Mouse (Mus musculus): Measurements from ENCODE around the gene Tex26. TPM values are rescaled to one million over a fixed set of nuclear protein-coding genes. Genes with fewer than 3 reads are reported as not detected.
A peak's percentile ranks its signal among the peaks of the same experiment; 100 is the strongest.

The Tex26 gene
- polyA plus RNA-seq, 1 experiment, result 0.34 TPM

DNA sequence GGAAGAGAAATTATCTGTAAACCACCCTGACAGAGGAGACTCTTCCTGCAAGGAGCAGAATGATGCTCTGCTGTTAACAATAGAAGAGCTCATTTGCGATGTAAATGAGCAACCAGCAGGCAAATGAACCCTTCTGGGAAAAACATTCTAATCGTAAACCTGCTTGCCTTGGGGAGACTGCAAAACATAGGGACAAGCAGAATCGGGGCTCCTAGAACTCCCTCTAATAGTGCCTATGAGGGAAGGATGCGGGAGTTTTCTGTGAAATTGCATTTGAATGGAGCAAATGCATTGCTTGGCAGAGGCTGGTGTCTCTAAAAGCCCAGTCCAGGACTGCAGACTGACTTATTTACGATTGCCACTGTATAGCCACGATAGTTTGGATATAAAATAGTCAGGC lies 56.2 kb downstream of the Tex26 start:
- TF ChIP-seq POLR2A (IDR thresholded peaks at IDR 0.05; ENCODE audit: borderline replicate concordance, insufficient read depth, low read length), result no peak
- Histone ChIP-seq H3K27ac (ENCODE audit: insufficient read depth, low read length) (no peak overlapping the region), H3K27me3 (ENCODE audit: control insufficient read depth, insufficient read depth, low read length) (no peaks in the 10 kb centered on the region), H3K4me3 (replicated peaks; ENCODE audit: insufficient read depth, low read depth, low read length) (no peak overlapping the region), H3K4me1 (ENCODE audit: control insufficient read depth, insufficient read depth, low read length) (no peaks in the 10 kb centered on the region)
- WGBS, result 49% methylated on average over 6 of the region's 6 CpGs
- no peak for DNase-seq

DNA sequence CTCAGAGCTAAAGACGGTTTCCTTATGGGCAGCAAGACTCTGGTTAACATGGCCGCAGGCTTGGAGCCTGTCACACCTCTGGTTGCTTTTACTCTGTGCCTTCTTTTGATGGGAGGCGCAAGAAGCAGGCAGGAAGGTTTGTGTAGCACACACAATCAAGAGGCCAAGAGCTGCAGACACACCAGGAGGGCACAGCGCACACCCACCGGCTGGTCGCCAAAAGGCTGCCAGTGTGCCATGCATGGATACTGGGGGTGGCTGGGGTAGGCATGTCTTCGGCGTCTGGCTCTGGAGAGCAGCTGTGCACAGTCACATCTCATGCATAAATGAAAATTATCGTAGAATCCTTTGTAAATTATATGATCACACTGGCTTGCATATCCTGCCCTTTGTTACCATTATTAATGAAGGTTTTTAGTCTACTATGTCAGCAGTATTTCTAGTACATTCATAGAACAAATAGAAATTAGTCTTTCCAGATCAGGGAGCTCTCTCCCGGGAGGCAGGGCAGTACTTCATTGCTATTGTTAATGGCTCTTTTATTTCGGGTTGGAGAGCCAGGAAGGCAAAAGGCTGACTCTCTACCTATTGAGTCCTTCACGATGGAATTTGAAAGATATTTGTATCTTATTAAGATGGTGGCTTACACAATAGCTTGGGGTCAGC lies 57.1 kb downstream of the Tex26 start:
- Histone ChIP-seq H3K27me3 (ENCODE audit: control insufficient read depth, insufficient read depth, low read length) (no peaks in the 10 kb centered on the region), H3K4me1 (ENCODE audit: control insufficient read depth, insufficient read depth, low read length) (no peaks in the 10 kb centered on the region), H3K4me3 (replicated peaks; ENCODE audit: insufficient read depth, low read depth, low read length) (no peak overlapping the region), H3K27ac (ENCODE audit: insufficient read depth, low read length) (no peak overlapping the region)
- DNase-seq, result no peak
- WGBS, result 45% methylated on average over 12 of the region's 12 CpGs
- TF ChIP-seq CTCF (IDR thresholded peaks at IDR 0.05; ENCODE audit: borderline replicate concordance, insufficient read depth, low read depth, low read length), result no peak
- no peak for TF ChIP-seq POLR2A (IDR thresholded peaks at IDR 0.05; ENCODE audit: borderline replicate concordance, insufficient read depth, low read length)

DNA sequence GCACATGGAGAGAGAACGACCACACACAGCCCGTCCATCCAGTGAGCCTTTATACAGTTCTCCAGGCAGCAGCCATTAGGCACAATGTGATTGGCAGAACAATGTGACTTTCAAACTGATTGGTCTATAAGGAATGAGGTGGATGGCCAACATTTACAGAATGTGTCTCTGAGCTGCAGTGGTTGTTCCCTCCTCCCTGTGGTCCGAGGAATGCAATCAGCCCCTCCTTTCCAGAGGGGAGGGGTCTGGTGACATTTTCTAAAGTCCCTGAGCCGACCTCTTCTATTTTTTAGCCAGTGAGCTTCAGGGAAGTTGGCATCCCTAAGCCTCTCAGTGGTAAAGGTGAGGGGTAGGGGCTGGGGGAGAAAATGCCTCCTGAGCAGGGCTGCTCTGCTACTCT lies 60.5 kb downstream of the Tex26 start:
- WGBS, result 53% methylated on average over 4 of the region's 4 CpGs
- no peak for DNase-seq
- no peak overlapping the region for H3K4me3 ChIP-seq (replicated peaks; ENCODE audit: insufficient read depth, low read depth, low read length)
- H3K4me1 ChIP-seq (ENCODE audit: control insufficient read depth, insufficient read depth, low read length), result no peaks in the 10 kb centered on the region
- no peaks in the 10 kb centered on the region; the same call in 1 of the 2 replicates for H3K27me3 ChIP-seq (ENCODE audit: control insufficient read depth, insufficient read depth, low read length)
- TF ChIP-seq POLR2A (IDR thresholded peaks at IDR 0.05; ENCODE audit: borderline replicate concordance, insufficient read depth, low read length), result no peak
- no peak for TF ChIP-seq CTCF (IDR thresholded peaks at IDR 0.05; ENCODE audit: borderline replicate concordance, insufficient read depth, low read depth, low read length)
- H3K27ac ChIP-seq (ENCODE audit: insufficient read depth, low read length), result no peak overlapping the region

DNA sequence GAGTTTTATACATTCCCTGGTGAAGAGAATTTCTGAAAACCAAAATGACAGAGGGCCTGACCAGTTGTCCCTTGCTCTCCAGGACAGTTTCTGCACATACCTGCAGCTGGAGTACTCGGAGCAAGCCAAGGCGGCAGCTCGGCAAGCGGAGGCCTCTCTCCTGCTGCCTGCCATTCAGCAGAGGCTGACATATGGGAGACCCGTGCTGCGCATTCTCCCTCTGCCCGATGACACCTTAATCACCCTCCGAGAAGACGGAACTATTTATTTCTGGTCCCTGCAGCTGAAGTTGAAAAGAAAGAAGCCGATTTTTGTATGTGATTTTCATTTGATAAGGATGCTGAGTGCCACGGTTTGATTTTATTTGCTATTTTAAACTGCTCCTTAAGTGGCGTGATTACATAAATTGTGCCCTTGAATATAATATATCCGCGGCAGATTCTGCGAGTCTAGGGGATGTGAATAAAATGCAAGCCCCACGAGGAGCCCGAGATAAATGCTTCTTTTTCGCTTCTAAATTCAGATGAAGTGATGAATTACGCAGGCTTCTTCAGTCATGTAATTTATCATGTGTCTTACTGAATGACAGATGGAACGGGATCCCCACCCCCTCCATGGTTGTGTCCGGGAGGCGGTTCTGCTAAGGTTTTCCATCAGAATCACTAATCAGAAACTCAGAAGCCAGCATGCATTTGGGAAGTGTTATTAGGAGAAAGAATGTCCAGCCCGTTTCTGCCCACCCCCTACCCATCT lies 64.1 kb downstream of the Tex26 start:
- no peaks in the 10 kb centered on the region for H3K4me1 ChIP-seq (ENCODE audit: control insufficient read depth, insufficient read depth, low read length)
- H3K27ac ChIP-seq (ENCODE audit: insufficient read depth, low read length), result no peak overlapping the region
- WGBS, result 44% methylated on average over 23 of the region's 23 CpGs
- peak in 1 of 2 experiments; percentile 11 for DNase-seq
- TF ChIP-seq CTCF (IDR thresholded peaks at IDR 0.05; ENCODE audit: borderline replicate concordance, insufficient read depth, low read depth, low read length) (no peak), POLR2A (IDR thresholded peaks at IDR 0.05; ENCODE audit: borderline replicate concordance, insufficient read depth, low read length) (no peak)
- no peak overlapping the region for H3K4me3 ChIP-seq (replicated peaks; ENCODE audit: insufficient read depth, low read depth, low read length)
- no peaks in the 10 kb centered on the region; the same call in 1 of the 2 replicates for H3K27me3 ChIP-seq (ENCODE audit: control insufficient read depth, insufficient read depth, low read length)

DNA sequence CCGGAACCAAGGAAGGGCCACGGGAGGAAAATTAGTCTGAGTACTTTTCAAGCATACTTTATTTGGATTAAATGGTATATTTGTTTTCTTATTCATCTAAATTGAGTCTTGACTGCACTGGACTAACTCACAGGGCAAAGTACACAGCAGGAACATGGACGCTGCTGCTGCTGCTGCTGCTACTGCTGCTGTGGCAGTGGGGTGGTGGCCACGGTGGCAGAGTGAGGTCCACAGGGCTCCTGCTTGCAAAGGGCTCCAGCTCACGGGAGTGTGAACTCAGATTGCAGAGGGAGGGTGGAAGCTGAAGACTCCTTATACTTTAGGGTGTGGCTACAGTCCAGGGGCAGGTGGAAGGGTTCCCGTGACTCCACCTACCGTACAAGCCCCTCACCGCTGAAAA lies 65.5 kb downstream of the Tex26 start:
- no peaks in the 10 kb centered on the region for H3K4me1 ChIP-seq (ENCODE audit: control insufficient read depth, insufficient read depth, low read length)
- no peak for DNase-seq
- 85% methylated on average over 8 of the region's 8 CpGs for WGBS
- no peak overlapping the region for H3K27ac ChIP-seq (ENCODE audit: insufficient read depth, low read length)
- H3K27me3 ChIP-seq (ENCODE audit: control insufficient read depth, insufficient read depth, low read length), result no peaks in the 10 kb centered on the region; the same call in 1 of the 2 replicates
- no peak for TF ChIP-seq CTCF (IDR thresholded peaks at IDR 0.05; ENCODE audit: borderline replicate concordance, insufficient read depth, low read depth, low read length)
- no peak for TF ChIP-seq POLR2A (IDR thresholded peaks at IDR 0.05; ENCODE audit: borderline replicate concordance, insufficient read depth, low read length)
- H3K4me3 ChIP-seq (replicated peaks; ENCODE audit: insufficient read depth, low read depth, low read length), result no peak overlapping the region

DNA sequence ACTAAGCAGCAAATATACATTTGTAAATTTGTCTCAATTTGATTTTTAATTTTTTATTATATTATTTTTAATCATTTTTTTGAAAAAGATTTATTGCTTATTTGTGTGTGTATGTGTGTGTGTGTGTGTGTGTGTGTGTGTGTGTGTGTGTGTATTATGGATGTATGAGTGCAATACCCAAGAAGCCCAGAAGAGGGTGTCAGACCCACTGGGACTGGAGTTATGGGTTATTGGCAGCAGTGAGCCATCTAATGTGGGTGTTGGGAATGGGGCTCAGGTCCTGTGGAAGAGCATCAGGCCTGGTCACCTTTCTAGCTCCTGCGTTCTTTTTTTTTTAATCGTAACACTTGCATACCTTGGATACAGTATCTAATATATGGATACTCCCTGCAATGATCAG lies 66.6 kb downstream of the Tex26 start:
- WGBS, result 100% methylated on average over 2 of the region's 2 CpGs
- H3K27ac ChIP-seq (ENCODE audit: insufficient read depth, low read length), result no peak overlapping the region
- H3K4me3 ChIP-seq (replicated peaks; ENCODE audit: insufficient read depth, low read depth, low read length), result no peak overlapping the region
- DNase-seq, result no peak
- H3K27me3 ChIP-seq (ENCODE audit: control insufficient read depth, insufficient read depth, low read length), result no peaks in the 10 kb centered on the region; the same call in 1 of the 2 replicates
- H3K4me1 ChIP-seq (ENCODE audit: control insufficient read depth, insufficient read depth, low read length), result no peaks in the 10 kb centered on the region
- TF ChIP-seq POLR2A (IDR thresholded peaks at IDR 0.05; ENCODE audit: borderline replicate concordance, insufficient read depth, low read length) (no peak), CTCF (IDR thresholded peaks at IDR 0.05; ENCODE audit: borderline replicate concordance, insufficient read depth, low read depth, low read length) (no peak)

DNA sequence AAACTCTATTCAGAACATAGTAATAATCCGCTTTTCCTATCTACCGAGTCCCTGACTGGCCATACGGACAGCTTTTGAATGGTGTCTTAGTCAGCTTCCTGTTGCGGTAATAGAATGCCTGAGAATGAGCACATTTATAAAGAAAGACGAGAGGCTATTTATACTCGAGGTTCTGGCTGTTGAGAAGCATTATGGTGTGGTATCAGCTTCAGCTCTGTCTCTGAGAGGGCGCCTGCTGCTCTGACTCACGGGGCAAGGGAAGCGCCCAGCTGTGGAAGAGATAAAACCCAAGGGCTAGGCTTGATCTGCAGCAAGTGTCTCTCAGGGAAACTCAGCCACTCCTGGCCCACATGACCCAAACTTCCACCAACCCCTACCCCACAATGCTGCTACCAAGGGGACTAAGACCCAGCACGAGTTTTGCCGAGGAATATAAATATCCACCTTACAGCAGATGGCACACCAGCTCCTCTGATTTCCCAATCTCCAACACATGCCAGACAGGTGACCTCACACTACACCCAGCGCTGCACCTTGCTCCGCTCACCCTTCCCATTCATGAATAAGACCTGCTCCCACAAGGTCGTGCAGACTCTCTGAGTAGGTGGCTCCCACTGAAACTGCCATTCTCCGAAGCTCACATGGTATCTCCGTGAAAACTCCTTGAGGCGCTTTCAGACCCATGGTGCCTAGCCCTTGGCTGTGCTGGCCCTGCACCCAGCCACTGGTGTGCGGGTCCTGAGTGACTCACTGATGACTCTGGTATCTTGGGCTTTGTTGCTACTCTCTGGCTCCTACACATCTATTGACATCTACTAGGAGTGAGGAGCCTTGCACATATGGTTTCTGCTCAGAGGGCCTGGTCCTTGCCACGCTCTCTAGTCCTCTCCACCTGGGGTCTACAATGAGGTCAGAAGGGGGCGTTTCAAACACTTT lies 68.9 kb downstream of the Tex26 start:
- Histone ChIP-seq H3K4me3 (replicated peaks; ENCODE audit: insufficient read depth, low read depth, low read length) (no peak overlapping the region), H3K4me1 (ENCODE audit: control insufficient read depth, insufficient read depth, low read length) (no peaks in the 10 kb centered on the region), H3K27me3 (ENCODE audit: control insufficient read depth, insufficient read depth, low read length) (no peaks in the 10 kb centered on the region; the same call in 1 of the 2 replicates), H3K27ac (ENCODE audit: insufficient read depth, low read length) (no peak overlapping the region)
- WGBS, result 83% methylated on average over 20 of the region's 20 CpGs
- TF ChIP-seq POLR2A (IDR thresholded peaks at IDR 0.05; ENCODE audit: borderline replicate concordance, insufficient read depth, low read length), result no peak
- no peak for TF ChIP-seq CTCF (IDR thresholded peaks at IDR 0.05; ENCODE audit: borderline replicate concordance, insufficient read depth, low read depth, low read length)
- DNase-seq, result no peak
